26 mouse cellular contexts compared by ENCODE assay signal in genomic region chr17:24171738-24172137, GRCm38 (mm10). TPM values are rescaled to one million over a fixed set of nuclear protein-coding genes. Genes with fewer than 3 reads are reported as not detected.
DNase-seq lines count a peak whose midpoint lies in the region; ATAC-seq and TF ChIP-seq lines count a peak whose summit lies in the region.
"Had no signal": no experiment of that assay in that cellular context is flagged by ENCODE, and none has a peak within 500 bp of the region (broad histone marks: within the 10 kb centered on the region; RNA-seq: fewer than 3 reads in every experiment).

No protein-coding gene starts in this region.

- H3K9ac ChIP-seq in liver, embryonic 16.5 days (ENCODE audit: low read depth, low read length) = no peak overlapping the region
- H3K9ac ChIP-seq: embryonic facial prominence, embryonic 12.5 days; forebrain, embryonic 13.5 days; hindbrain, embryonic 13.5 days; liver, embryonic 14.5 days had no signal

- H3K4me3 ChIP-seq in gastrocnemius, adult 2 months = no peak overlapping the region
- H3K4me3 ChIP-seq in liver, embryonic 16.5 days (ENCODE audit: low read depth, low read length) = no peak overlapping the region
- H3K4me3 ChIP-seq: embryonic facial prominence, embryonic 12.5 days; erythroblast, embryonic 14.5 days; forebrain, embryonic 13.5 days; hindbrain, embryonic 13.5 days had no signal

- peaks cover 12% of the 10 kb centered on the region for H3K36me3 ChIP-seq in liver, embryonic 16.5 days (ENCODE audit: control insufficient read depth, insufficient read depth)

- no peak for ATAC-seq in liver, embryonic 16.5 days (ENCODE audit: low read depth)
- ATAC-seq in frontal cortex, adult (ENCODE audit: low TSS enrichment) = no peak
- ATAC-seq: forebrain, embryonic 13.5 days; inflammation-experienced regulatory T-cells, adult 6 months had no signal

- peaks cover 25% of the 10 kb centered on the region for H3K4me1 ChIP-seq in liver, embryonic 16.5 days (ENCODE audit: control insufficient read depth, low read depth, low read length)

- H3K4me2 ChIP-seq in liver, embryonic 16.5 days (ENCODE audit: low read depth, low read length) = no peak overlapping the region
- H3K4me2 ChIP-seq: embryonic facial prominence, embryonic 12.5 days; forebrain, embryonic 13.5 days; heart, embryonic 11.5 days; hindbrain, embryonic 13.5 days; midbrain, embryonic 11.5 days had no signal

- TF ChIP-seq CTCF in gastrocnemius, adult 2 months (IDR thresholded peaks at IDR 0.05) = no peak

- H3K27me3 ChIP-seq in liver, embryonic 16.5 days (ENCODE audit: control insufficient read depth, insufficient read depth, low read depth, low read length) = no peaks in the 10 kb centered on the region
- H3K27me3 ChIP-seq: embryonic facial prominence, embryonic 12.5 days; forebrain, embryonic 13.5 days had no signal

- DNase-seq in gastrocnemius, adult 2 months = peak; percentile 14
- no peak for DNase-seq in gastrocnemius, postnatal 10 days
- peak; percentile 54 for DNase-seq in lung, postnatal 36 days
- no peak for DNase-seq in lung, postnatal 14 days
- DNase-seq in cerebellum, adult 9-10 months = no peak
- no peak for DNase-seq in cerebellum, postnatal 36 days
- DNase-seq: cerebellum, adult 8-10 months; gastrocnemius, postnatal 25 days; heart, postnatal 14 days; kidney, adult 9 months; kidney, postnatal 36 days; left cerebral cortex, postnatal 4 days; retina, postnatal 1 day; right cerebral cortex, postnatal 4 days; thymus, postnatal 14 days had no signal

- intact Hi-C loops in gastrocnemius, adult 2 months (cut with DNase I) = loop anchor here (2.0 to 5.0 kb wide), 4 partner anchors 51 to 221 kb away; partner anchors contain the start of gene Tedc2

- WGBS in liver, embryonic 16.5 days (ENCODE audit: insufficient replicate concordance) = 77% methylated on average over 4 of the region's 4 CpGs

- no peak overlapping the region; the same call in 1 of the 2 replicates for H3K27ac ChIP-seq in gastrocnemius, adult 2 months
- H3K27ac ChIP-seq in liver, embryonic 16.5 days (ENCODE audit: low read length) = peak overlapping the region; percentile 11; the same call in 1 of the 2 replicates
- H3K27ac ChIP-seq: embryonic facial prominence, embryonic 12.5 days; forebrain, embryonic 13.5 days; hindbrain, embryonic 13.5 days; liver, embryonic 14.5 days had no signal

- H3K9me3 ChIP-seq in liver, embryonic 16.5 days (replicated peaks; ENCODE audit: control insufficient read depth, low read length) = no peaks in the 10 kb centered on the region
- H3K9me3 ChIP-seq: embryonic facial prominence, embryonic 12.5 days; forebrain, embryonic 13.5 days; G1E; hindbrain, embryonic 13.5 days had no signal

RNA-seq across cellular contexts. Expression of gene Atp6v0c, which starts 2.2 kb away (rescaled TPM):
- 100 to 1,000 TPM; 147 to 152 TPM for total RNA-seq in gastrocnemius, adult 2 months (2021)
- total RNA-seq in gastrocnemius, postnatal 10 days (2021) = 100 to 1,000 TPM; 180 to 191 TPM
- 352 and 382 TPM in 2 replicates for polyA plus RNA-seq in liver, embryonic 16.5 days (2015; fragmentation: Nextera tagmentation; extraction: Ambion mirVana)

RNA-seq across cellular contexts. Expression of gene Amdhd2, which starts 8.2 kb away (rescaled TPM):
- 1 to 10 TPM; 8.4 to 8.8 TPM for total RNA-seq in gastrocnemius, adult 2 months (2021)
- total RNA-seq in gastrocnemius, postnatal 10 days (2021) = 10 to 100 TPM; 12.0 to 16.6 TPM
- polyA plus RNA-seq in liver, embryonic 16.5 days (2015; fragmentation: Nextera tagmentation; extraction: Ambion mirVana) = 20.7 and 25.0 TPM in 2 replicates

RNA-seq across cellular contexts. Expression of gene Pdpk1, which starts 21.0 kb away (rescaled TPM):
- total RNA-seq in gastrocnemius, adult 2 months (2021) = 10 to 100 TPM; 35.1 to 39.7 TPM
- 10 to 100 TPM; 44.2 to 47.0 TPM for total RNA-seq in gastrocnemius, postnatal 10 days (2021)
- polyA plus RNA-seq in liver, embryonic 16.5 days (2015; fragmentation: Nextera tagmentation; extraction: Ambion mirVana) = 24.3 and 24.4 TPM in 2 replicates

RNA-seq across cellular contexts. Expression of gene Tbc1d24, which starts 33.6 kb away (rescaled TPM):
- total RNA-seq in gastrocnemius, adult 2 months (2021) = 1 to 10 TPM; 4.0 to 7.1 TPM
- total RNA-seq in gastrocnemius, postnatal 10 days (2021) = 1 to 10 TPM; 5.8 to 8.9 TPM
- 7.0 and 7.4 TPM in 2 replicates for polyA plus RNA-seq in liver, embryonic 16.5 days (2015; fragmentation: Nextera tagmentation; extraction: Ambion mirVana)

RNA-seq across cellular contexts. Expression of gene Ntn3, which starts 37.6 kb away (rescaled TPM):
- total RNA-seq in gastrocnemius, adult 2 months (2021) = under 1 TPM; 0.31 to 0.39 TPM
- 1 to 10 TPM; 1.6 to 2.5 TPM for total RNA-seq in gastrocnemius, postnatal 10 days (2021)
- polyA plus RNA-seq in liver, embryonic 16.5 days (2015; fragmentation: Nextera tagmentation; extraction: Ambion mirVana) = 0.65 and 0.78 TPM in 2 replicates
- polyA plus RNA-seq: inflammation-experienced regulatory T-cells, adult 6 months had no signal

Comparison
In these comparisons a context has a peak if more than half of its experiments do, and no peak if none do; other contexts are left out.
1. DNase-seq: peak in gastrocnemius, adult 2 months (single experiment) and lung, postnatal 36 days (single experiment); none in gastrocnemius, postnatal 10 days (single experiment), lung, postnatal 14 days (single experiment), cerebellum, adult 9-10 months (single experiment) and cerebellum, postnatal 36 days (0 of 2).